Mouse (Mus musculus) forebrain, embryonic 11.5 days (tissue): ENCODE data around the gene Spen. TPM values are rescaled to one million over a fixed set of nuclear protein-coding genes. Genes with fewer than 3 reads are reported as not detected.

Experiments used
- ATAC-seq: fragments of 200-750 bp; cut with Nextera tagmentation; replicated peaks from 2 replicates; pipeline ENCODE4 v1.8.0; 2017; ENCODE audit warnings: moderate TSS enrichment; ENCODE audit not compliant: low FRiP score
- DNase-seq: peaks from one replicate; pipeline ENCODE4 v3.0.0-alpha.2; 2017; ENCODE audit warnings: low spot score
- H3K27ac ChIP-seq: fragments of 300-500 bp; sonication (generic); 2 replicates; pipeline ENCODE4 v1.5.1; 2014; ENCODE audit warnings: low read depth, low read length
- H3K27me3 ChIP-seq: fragments of 300-500 bp; sonication (generic); 2 replicates; pipeline ENCODE4 v1.6.1; 2014; ENCODE audit warnings: mild to moderate bottlenecking, low read length, mixed read lengths; ENCODE audit not compliant: control insufficient read depth, insufficient read depth
- H3K36me3 ChIP-seq: fragments of 300-500 bp; sonication (generic); 2 replicates; pipeline ENCODE4 v1.6.1; 2014; ENCODE audit warnings: mild to moderate bottlenecking, low read length, moderate library complexity, mixed read lengths; ENCODE audit not compliant: control insufficient read depth, insufficient read depth
- H3K4me1 ChIP-seq: fragments of 300-500 bp; sonication (generic); replicated peaks from 2 replicates; pipeline ENCODE4 v1.6.1; 2014; ENCODE audit warnings: low read length, mixed read lengths; ENCODE audit not compliant: control insufficient read depth, insufficient read depth
- H3K4me2 ChIP-seq: fragments of 300-500 bp; sonication (generic); 2 replicates; pipeline ENCODE4 v1.6.1; 2014; ENCODE audit warnings: low read depth, mild to moderate bottlenecking, low read length, moderate library complexity, mixed read lengths; ENCODE audit not compliant: severe bottlenecking
- H3K4me3 ChIP-seq: fragments of 300-500 bp; sonication (generic); 2 replicates; pipeline ENCODE4 v1.5.1; 2014; ENCODE audit warnings: low read depth, low read length
- H3K9ac ChIP-seq: fragments of 300-500 bp; sonication (generic); 2 replicates; pipeline ENCODE4 v1.6.1; 2014; ENCODE audit warnings: low read length
- H3K9me3 ChIP-seq: fragments of 300-500 bp; sonication (generic); 2 replicates; pipeline ENCODE4 v1.6.1; 2016; ENCODE audit warnings: low read length, mixed read lengths; ENCODE audit not compliant: control insufficient read depth
- WGBS: fragments of 180-500 bp; shearing (Covaris S2); extraction: QIAGEN DNeasy Blood & Tissue Kit; methylation state at CpG from one replicate; pipeline ENCODE4 v1.1.7; 2014; 5-methylcytosine and 5-hydroxymethylcytosine counted together
- polyA plus RNA-seq: library from polyadenylated mRNA; unstranded; fragments of >200 nt; fragmentation: Nextera tagmentation; extraction: Ambion mirVana; gene quantifications from 2 replicates; pipeline ENCODE4 v1.2.1, GENCODE M21; 2014

Spen gene
- polyA plus RNA-seq, 1 experiment from 2014 or later = 17.1 TPM

DNA sequence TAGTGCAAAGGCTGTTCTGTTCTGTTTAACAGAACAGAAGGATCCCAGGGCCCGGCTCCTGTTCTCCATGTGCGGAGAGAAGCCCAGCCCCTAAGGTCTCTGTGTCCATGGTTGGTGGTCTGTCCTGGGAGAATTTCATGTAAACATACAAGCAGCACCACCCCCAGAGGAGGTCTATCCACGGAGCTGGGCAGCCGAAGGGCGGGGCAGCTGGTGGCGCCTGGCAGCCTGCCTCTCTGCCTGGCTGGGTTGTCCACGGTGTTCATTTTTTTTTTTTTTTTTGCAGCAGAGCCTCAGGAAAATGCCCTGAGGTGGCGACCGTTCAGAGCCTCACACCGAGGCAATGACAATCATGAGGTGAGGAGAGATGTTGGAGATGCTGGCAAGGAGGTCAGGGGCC is 69.8 kb downstream of the Spen start:
- Histone ChIP-seq H3K9ac (no peak overlapping the region), H3K9me3 (no peaks in the 10 kb centered on the region), H3K4me3 (no peak overlapping the region), H3K4me1 (no peaks in the 10 kb centered on the region), H3K27ac (no peak overlapping the region), H3K27me3 (no peaks in the 10 kb centered on the region), H3K4me2 (no peak overlapping the region), H3K36me3 (peaks cover 35% of the 10 kb centered on the region)
- no peak for ATAC-seq
- WGBS = 81% methylated on average over 10 of the region's 10 CpGs
- DNase-seq = no peak

DNA sequence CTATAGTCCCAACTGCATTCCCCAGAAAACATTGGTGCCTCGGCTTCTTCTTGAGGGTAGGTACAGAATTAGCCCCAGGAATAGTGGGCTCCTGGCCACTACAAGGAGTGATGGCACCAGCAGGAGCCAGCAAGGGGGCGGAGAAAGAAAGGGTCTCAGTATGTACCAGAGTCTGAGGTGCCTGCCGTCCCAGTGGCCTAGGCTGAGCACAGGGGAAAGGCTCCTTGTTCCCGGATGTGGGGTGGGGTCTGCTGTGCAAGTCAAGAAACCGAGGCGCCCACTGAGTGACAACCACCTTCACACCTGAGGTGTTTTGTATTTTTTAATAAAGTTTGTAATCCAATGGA is 70.8 kb downstream of the Spen start:
- Histone ChIP-seq H3K4me2 (no peak overlapping the region), H3K9me3 (no peaks in the 10 kb centered on the region), H3K4me3 (no peak overlapping the region), H3K36me3 (peaks cover 28% of the 10 kb centered on the region), H3K27ac (no peak overlapping the region), H3K27me3 (no peaks in the 10 kb centered on the region), H3K4me1 (no peaks in the 10 kb centered on the region), H3K9ac (no peak overlapping the region)
- ATAC-seq (no peak), DNase-seq (no peak)
- 81% methylated on average over 6 of the region's 6 CpGs for WGBS

DNA sequence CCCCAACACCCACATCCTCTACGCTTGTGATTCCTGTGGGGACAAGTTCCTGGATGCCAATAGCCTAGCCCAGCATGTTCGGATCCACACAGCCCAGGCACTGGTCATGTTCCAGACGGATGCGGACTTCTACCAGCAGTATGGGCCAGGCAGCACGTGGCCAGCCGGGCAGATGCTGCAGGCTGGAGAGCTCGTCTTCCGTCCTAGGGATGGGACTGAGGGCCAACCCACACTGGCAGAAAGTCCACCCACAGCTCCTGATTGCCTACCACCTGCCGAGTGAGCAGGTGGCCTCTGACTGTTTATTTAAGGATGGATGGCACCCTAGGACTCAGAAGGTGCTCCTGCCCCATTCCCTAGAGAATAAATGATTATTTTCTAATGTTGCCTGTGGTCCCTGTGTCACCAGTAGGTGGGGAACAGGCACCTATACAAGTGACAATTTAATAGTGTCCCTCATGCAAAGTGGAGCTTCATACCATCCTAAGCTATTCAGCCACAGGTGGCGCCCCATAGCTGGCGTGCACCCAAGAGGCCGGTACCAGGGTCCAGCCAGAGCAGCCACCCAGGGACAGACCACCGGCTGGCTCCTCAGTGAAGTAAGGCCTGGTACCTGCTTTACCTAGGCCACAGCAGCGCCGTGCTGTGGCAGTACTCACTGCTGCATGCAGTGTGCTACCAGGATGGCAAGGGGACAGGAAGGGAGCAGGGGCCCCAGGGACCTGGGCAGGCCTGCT is 71.4 kb downstream of the Spen start:
- Histone ChIP-seq H3K27me3 (no peaks in the 10 kb centered on the region), H3K36me3 (peaks cover 27% of the 10 kb centered on the region), H3K9me3 (no peaks in the 10 kb centered on the region), H3K9ac (no peak overlapping the region), H3K4me2 (no peak overlapping the region), H3K4me3 (no peak overlapping the region), H3K4me1 (no peaks in the 10 kb centered on the region), H3K27ac (no peak overlapping the region)
- DNase-seq = no peak
- no peak for ATAC-seq
- WGBS = 89% methylated on average over 15 of the region's 15 CpGs

DNA sequence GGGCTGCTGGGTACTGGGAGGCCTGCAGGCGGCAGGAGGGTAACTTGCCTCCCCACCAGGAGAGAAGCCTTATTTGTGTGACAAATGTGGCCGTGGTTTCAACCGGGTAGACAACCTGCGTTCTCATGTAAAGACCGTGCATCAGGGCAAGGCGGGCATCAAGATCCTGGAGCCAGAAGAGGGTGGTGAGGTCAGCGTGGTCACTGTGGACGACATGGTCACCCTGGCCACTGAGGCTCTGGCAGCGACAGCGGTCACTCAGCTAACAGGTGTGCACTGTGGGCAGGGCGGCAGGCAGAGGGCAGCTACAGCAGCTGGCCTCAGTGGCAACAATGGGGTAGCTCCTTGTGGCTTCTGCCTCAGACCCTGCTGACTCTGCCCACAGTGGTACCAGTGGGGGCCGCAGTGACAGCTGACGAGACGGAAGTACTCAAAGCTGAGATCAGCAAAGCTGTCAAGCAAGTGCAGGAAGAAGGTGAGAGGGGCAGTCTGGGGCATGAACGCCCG is 72.1 kb downstream of the Spen start:
- no peak overlapping the region for H3K27ac ChIP-seq
- H3K36me3 ChIP-seq = peaks cover 20% of the 10 kb centered on the region
- ATAC-seq (no peak), DNase-seq (no peak)
- no peak overlapping the region for H3K9ac ChIP-seq
- H3K9me3 ChIP-seq = no peaks in the 10 kb centered on the region
- H3K4me1 ChIP-seq = no peaks in the 10 kb centered on the region
- 93% methylated on average over 16 of the region's 16 CpGs for WGBS
- H3K27me3 ChIP-seq = no peaks in the 10 kb centered on the region
- H3K4me3 ChIP-seq = no peak overlapping the region
- no peak overlapping the region for H3K4me2 ChIP-seq

DNA sequence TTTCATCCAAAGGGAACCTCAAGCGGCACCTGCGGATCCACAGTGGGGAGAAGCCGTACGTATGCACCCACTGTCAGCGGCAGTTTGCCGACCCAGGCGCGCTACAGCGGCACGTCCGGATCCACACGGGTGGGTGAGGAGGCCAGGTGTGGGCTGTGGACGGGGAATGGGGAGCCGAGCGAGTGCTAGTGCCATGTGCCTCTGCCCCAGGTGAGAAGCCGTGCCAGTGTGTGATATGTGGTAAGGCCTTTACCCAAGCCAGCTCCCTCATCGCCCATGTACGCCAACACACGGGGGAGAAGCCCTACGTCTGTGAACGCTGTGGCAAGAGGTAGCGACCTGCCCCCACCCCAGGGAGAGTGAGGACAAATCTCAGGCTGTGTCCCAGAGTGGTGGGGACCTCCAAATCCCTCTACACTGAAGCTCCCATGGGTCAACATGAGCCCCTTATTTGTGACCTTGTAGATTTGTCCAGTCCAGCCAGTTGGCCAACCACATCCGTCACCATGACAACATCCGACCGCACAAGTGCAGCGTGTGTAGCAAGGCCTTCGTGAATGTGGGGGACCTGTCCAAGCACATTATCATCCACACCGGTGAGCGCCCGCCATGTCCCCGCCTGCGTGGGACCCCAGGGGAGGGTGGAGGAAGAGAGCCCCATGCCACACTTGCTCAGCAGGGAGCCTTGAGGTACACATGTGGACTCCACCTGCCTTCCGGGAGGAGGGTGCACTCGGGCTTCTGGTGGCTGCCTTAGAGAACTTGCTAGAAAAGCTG is 72.7 kb downstream of the Spen start:
- no peak for DNase-seq
- no peak overlapping the region for H3K4me2 ChIP-seq
- peaks cover 17% of the 10 kb centered on the region for H3K36me3 ChIP-seq
- no peaks in the 10 kb centered on the region for H3K9me3 ChIP-seq
- H3K27ac ChIP-seq = no peak overlapping the region
- no peak for ATAC-seq
- H3K4me3 ChIP-seq = no peak overlapping the region
- H3K4me1 ChIP-seq = no peaks in the 10 kb centered on the region
- no peaks in the 10 kb centered on the region for H3K27me3 ChIP-seq
- H3K9ac ChIP-seq = no peak overlapping the region
- WGBS = 94% methylated on average over 34 of the region's 34 CpGs

DNA sequence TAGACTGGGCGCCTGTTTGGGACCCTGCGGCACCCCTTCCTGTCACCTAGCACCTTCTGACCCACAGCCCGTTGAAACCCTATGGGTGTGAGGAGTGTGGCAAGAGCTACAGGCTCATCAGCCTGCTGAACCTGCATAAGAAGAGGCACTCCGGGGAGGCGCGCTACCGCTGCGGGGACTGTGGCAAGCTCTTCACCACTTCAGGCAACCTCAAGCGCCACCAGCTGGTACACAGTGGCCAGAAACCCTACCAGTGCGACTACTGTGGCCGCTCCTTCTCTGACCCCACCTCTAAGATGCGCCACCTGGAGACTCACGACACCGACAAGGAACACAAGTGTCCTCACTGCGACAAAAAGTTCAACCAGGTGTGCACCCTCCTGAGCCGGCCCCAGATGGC is 73.7 kb downstream of the Spen start:
- DNase-seq = no peak
- ATAC-seq = no peak
- no peak overlapping the region for H3K4me2 ChIP-seq
- no peaks in the 10 kb centered on the region for H3K27me3 ChIP-seq
- peaks cover 17% of the 10 kb centered on the region for H3K36me3 ChIP-seq
- H3K9ac ChIP-seq = no peak overlapping the region
- no peaks in the 10 kb centered on the region for H3K9me3 ChIP-seq
- no peak overlapping the region for H3K27ac ChIP-seq
- H3K4me1 ChIP-seq = no peaks in the 10 kb centered on the region
- H3K4me3 ChIP-seq = no peak overlapping the region
- WGBS = 78% methylated on average over 16 of the region's 16 CpGs

DNA sequence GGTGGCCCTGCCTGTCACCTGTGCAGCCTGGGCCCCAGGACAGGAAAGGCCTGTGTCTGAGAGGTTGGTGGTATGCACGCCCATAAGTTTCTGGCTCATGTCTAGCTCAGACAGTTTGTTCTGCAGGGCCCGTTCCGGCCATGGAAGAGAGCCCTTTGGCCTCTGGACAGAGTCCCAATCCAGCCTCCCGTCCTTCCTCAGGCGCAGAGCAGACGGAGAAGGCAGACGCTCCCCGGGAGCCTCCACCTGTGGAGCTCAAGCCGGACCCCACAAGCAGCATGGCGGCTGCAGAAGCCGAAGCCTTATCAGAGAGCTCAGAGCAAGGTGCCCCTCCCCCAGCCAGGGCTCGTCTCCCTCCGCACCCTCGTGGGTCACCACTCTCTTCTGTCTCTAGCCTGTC is 74.9 kb downstream of the Spen start:
- 87% methylated on average over 14 of the region's 14 CpGs for whole genome bisulfite sequencing
- H3K36me3 ChIP-seq = peaks cover 15% of the 10 kb centered on the region
- no peak overlapping the region for H3K4me3 ChIP-seq
- no peak overlapping the region for H3K27ac ChIP-seq
- no peaks in the 10 kb centered on the region for H3K9me3 ChIP-seq
- H3K4me1 ChIP-seq = peaks cover 4% of the 10 kb centered on the region; the same call in 1 of the 2 replicates
- no peak overlapping the region for H3K4me2 ChIP-seq
- no peaks in the 10 kb centered on the region for H3K27me3 ChIP-seq
- DNase-seq = no peak
- H3K9ac ChIP-seq = no peak overlapping the region
- no peak for ATAC-seq

DNA sequence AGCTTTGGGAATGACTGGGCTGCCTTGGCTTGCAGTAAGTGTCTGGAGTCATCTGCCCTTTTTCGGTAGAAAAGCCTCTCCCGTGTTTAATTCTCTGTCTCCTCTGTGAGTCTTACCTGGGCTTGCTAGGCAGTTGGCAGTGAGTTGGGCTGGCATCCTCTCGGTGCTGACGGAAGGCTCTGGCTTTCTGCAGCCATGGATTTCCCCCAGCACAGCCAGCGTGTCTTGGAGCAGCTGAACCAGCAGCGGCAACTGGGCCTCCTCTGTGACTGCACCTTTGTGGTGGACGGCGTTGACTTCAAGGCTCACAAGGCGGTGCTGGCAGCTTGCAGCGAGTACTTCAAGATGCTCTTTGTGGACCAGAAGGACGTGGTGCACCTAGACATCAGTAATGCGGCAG is 76.8 kb downstream of the Spen start:
- 89% methylated on average over 12 of the region's 12 CpGs for WGBS
- H3K9ac ChIP-seq = no peak overlapping the region
- peaks cover 15% of the 10 kb centered on the region for H3K36me3 ChIP-seq

More for the DNA sequence above, 76.8 kb downstream of the Spen start:
- no peak overlapping the region for H3K4me3 ChIP-seq
- H3K9me3 ChIP-seq = no peaks in the 10 kb centered on the region
- H3K4me1 ChIP-seq = peaks cover 8% of the 10 kb centered on the region; the same call in 1 of the 2 replicates
- DNase-seq (no peak), ATAC-seq (no peak)
- no peak overlapping the region for H3K4me2 ChIP-seq
- no peak overlapping the region for H3K27ac ChIP-seq
- H3K27me3 ChIP-seq = no peaks in the 10 kb centered on the region
